Mouse (Mus musculus) embryo, embryonic 11.5 days (tissue): Measurements from ENCODE around the gene Npr1.

Experiments used
- DNase-seq: peaks from one replicate; pipeline ENCODE4 v3.0.0-alpha.2; 2012; ENCODE audit warnings: low read depth, low spot score

Gene Npr1

DNA sequence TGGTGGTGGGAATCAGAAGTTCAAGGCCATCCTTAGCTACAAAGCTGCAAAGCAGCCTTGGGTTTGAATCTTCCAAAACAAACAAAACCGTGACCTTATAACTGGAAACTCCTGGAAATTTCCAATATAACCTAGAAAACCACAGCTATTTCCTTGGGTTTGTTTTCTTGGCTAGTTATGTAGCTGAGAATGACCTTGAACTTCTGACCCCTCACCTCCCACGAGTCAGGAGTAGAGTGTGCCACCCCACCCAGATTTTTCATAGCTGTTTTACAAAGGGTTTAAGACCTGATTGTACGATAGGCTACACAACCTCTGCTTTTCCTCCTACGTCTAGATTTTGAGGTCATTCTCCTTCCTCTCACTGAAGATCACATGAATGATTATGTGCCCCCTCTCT is 28.5 kb downstream of the Npr1 start:
- no peak for DNase-seq

DNA sequence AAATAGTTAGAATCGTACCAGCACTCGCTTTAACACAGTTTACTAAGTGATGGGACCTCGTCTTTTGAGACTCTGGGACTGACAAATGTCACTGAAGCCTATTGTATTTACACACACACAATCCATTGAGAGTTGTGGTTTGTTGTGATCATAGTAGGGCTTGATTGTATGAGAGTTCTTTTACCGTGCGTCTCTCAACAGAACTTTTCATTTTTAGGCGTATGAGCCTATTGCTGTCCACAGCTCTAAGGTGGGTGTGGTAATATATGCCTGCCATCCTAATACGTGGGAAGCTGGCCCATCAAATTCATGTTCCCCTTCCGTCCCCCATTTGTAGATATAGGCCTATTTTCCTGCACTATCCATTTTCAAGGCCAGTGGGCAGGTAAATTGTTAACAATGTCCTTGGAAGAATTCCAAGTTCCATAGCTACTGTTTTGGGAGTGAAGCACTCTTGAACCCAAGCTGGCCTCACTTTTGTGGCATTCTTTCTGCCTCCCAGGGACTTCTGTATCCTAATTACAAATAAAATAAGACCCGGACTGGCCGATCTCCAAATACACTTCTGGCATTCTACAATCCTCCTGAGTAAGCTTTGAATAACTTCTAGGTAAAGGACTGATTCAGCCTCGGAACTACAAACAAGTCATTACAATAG is 31.5 kb downstream of the Npr1 start:
- no peak for DNase-seq

DNA sequence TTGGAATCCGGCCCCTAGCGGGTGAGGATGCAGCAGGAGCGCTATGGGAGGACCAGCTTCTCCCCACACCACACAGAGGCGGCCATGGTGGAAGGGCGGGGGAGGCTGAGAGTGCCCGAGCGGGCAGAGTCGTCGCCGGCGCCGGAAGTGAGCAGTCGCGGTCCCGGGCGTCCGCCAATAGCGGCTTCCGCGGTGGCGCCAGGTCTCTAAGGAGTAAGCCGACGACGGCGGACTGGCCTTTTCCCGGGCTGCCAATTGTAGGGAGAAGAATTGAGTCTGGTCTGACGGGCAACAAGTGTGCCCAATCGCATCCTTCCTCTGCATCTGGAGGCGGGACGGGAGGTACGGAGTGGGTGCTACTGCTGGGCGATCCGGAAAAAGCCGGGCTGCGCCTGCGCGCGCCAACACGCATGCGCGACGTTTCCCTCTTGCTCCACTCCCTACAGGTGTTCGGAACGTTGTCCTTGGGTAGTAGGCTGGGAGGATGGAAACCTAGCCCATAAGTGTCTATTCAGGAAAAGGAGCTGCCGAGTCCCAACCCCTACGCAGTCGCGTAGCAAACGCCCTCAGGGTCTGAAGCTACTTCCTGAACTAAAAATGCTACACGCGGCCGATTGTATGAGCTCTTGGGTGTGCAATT is 32.2 kb downstream of the Npr1 start, which contains the start of gene Ints3:
Gene Ints3, minus strand, starts transcription at position 242 of the 640 bp plus-strand sequence.
- peak; percentile 97 for DNase-seq

DNA sequence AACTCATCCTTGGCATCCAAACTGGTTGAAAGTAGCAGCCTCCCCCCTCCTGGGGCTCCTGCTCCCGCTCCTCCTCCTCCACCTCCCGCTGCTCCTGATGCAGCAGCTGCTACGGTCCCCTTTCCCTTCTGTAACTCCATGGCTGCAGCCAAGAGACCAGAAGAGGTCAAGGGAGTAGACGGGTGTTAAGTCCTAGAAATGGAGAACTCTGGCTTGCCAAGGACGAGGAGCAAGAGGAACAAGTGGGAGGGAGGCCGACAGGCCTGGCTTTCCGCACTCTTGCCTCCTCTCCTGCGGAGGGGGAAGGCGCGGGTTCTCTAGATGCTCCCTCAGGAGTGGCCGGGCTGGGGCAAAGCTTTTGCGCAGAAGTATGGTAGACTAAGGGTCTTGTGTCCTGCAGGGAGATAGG is 32.9 kb downstream of the Npr1 start:
- no peak for DNase-seq

DNA sequence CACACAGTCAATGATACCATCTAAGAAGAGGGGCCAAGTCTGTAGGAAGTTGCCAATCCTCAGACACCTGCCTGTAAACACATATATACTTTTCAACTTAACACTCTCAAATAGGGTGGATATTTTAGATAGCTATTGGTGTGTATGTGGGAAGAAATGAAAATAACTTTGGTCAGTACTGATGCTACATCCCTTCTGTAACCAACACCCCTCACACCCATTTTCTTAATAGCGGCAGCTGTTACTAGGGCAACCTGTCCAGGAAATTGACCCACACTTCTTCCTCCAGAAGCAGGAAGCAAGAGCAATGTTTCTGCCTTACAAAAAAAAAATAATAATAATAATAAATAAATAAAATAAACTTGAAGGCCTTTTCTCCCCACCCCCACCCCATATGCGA is 33.3 kb downstream of the Npr1 start:
- DNase-seq, result no peak

DNA sequence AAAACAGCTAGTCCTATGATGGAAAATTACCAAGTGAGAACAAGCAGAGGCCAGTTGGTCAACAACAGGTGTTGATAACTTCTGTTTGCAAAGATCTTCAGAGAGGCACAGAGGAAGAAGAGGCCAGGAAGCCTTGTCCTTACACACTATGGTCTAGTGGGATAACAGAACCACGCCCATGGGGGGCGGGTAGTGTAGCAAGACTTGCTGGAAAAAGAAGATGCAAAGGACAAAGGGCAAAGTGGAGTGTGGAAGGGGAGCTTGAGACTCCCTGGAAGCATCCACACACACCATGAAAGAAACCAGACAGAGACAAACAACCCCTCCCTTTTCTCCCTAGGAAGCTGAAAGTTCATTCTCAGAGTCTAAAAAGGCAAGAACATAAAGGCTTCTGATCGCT is 36.1 kb downstream of the Npr1 start:
- DNase-seq, result no peak

DNA sequence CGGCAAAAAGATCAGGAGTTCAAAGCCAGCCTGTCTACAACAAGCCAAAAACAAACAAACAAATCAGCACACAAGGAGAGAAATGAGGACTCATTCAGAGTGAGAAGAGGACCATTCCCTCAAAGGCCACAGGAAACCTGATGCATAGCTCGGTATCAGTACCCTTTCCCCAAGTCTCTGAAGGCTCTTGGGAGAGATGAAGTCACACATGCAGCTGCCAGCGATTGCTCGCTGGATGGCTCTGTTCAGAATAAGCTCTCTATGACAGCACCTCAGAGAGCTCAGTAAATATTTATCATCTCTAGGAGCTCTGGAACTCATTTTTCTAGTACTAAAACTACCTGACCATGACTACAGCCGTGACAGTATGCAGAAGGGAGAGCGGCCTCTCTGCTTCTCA is 37.5 kb downstream of the Npr1 start:
- no peak for DNase-seq

DNA sequence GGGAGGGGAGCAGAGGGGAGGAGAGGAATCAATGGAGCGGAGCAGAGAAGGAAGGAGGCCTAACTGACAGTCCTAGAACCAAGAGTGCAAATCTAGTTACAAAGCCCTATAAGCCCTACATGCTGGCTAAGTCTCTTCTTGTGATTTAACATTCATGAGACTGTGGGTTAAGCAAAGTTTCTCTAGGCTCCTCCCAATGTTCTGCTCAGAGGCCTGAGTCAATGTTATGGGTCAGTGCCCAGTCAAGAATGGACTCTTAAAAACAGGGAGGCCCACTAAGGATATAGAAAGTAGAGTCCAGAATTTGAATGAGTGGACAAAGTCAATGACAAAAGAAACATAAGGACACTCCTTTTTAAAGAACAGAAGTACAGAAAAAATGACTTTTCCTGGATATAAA is 38.1 kb downstream of the Npr1 start:
- DNase-seq, result no peak

DNA sequence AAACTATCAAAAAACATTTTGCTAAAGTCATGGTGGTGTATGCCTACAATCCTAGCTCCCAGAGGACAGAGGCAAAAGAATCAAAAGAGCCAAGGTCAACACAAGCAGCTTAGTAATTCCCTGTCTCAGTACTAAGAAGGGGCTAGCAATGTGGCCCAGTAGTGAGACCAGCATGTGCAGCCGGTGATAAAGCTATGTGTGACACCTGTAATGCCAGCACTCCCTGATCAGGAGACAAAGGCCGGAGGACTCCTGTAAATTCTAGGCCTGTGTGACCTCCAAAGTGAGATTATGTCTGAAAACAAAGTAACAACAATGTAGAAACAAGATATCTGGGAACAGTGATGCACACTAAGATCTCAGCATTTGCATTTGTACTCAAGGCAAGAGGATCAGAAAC is 40.2 kb downstream of the Npr1 start:
- no peak for DNase-seq

DNA sequence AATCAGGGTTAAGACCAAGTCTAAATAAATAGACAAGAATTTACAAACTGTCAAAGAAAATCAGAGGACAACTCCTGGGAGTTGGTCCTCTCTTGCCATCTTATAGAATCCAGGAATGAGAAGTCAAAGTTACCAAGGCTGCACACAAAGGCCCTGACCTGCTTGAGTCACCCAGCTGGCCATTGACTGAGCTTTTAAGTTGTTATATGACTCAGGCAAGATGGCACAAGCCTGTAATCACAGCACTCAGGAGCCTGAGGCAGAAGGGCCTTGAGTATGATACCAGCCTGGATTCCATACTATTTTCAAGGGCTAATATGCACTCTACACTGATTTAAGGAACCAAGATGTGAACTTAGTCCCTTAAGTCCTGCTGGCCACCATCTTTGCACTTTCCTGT is 42.1 kb downstream of the Npr1 start:
- no peak for DNase-seq

DNA sequence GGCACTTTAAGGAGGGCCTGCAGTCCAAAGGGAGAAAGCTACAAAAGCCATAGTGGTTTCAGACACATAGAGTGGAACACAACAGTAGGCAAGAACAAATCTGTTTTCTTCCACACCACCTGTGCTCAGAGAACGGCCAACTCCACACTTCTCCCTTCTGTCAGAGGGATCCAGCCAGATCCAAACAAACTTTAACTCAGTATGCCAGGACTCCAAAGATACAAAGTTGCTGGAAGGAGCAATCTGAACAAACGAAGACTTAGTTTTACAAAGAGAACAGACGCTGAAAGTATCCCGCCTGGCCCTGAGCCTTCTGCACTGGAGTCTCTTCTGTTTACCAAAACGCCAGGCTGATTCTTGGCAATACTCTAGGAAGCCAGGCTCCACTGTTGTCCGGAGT is 45.0 kb downstream of the Npr1 start:
- DNase-seq, result no peak

DNA sequence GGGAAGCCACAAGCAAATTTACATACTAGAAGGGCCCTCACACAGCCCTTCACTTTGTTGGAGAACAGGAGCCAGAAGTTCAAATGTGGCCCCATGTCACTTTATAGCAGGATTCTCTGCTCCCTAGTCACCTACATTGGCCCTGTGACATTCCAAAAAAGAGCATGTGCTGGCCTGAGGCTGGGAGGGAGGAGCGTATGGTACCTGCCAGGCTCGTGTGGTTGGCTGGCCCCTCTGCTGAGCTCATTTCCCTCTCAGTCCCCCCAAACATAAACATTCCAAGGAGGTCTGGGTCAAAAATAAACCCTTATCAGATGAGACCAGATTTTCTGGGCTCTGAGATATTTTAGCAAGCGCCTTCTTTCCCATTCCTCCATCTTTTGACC is 52.7 kb downstream of the Npr1 start:
- no peak for DNase-seq

DNA sequence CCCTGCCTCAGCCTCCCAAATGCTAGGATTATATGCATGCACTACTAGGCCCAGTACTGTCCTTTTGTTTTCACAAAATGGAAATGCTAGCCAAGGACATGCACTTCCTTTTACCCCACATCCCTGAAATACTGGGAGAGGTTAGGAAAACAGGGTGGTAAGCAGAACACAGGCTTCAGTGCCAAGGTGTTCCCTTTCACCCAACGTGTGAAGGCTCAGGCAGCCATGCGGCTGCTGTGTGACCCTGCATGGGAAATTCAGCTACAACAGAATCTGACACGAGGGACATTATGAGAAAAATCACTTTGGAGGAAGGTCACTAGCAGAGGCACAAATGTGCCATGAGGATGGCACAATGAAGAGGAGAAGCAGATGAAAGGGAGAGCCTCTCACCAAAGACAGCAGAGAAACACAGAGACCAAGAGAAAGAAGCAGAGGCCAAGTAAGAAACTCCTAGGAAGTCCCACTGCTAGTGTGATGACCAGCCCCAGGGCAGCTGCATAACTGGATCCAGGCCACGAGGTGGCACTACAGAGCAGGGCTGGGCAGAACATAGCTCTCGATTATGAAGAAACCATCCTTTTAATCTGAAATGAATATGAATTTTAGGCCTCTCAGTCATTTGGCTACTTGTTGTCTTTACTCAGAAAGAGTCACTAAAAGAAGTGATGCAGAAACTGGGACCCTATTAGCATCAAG is 53.2 kb downstream of the Npr1 start:
- DNase-seq, result peak; percentile 63

DNA sequence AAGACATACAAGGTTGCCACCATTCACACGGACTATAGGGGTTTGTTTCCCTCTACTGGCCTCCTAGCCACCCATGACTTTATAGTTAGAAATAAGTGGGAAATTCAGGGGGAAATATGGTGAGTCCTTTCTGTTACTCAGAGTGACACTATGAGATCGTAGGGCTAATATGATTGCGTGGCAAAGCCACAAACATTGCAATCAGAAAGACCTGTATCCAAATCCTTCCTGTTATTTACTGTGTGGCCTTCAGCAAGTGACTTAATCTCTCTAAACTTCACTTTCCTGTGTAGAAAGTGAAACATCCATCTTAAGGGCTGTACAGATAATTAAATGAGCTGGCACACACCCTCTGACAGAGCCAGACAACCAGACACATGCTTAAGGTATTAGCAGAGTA is 56.9 kb downstream of the Npr1 start:
- DNase-seq, result no peak

DNA sequence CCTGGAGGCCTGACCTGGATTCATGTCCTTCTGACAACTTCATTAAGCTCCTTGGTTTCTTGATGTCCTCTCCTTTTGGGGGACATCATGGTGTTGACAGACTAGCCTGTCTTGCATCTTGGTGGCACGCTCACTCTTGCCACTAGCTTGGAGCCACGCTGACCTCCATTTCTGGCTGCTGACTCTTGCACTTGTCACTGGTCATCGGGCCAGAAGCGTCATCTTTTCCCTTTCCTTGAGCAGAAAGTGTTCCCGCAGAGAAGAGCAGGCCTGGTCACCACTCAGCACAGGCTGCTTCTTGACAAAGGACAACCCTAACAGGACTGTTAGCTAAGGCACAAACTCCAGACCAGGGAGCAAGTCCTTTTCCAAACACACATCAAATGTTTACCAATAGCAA is 59.3 kb downstream of the Npr1 start:
- no peak for DNase-seq

DNA sequence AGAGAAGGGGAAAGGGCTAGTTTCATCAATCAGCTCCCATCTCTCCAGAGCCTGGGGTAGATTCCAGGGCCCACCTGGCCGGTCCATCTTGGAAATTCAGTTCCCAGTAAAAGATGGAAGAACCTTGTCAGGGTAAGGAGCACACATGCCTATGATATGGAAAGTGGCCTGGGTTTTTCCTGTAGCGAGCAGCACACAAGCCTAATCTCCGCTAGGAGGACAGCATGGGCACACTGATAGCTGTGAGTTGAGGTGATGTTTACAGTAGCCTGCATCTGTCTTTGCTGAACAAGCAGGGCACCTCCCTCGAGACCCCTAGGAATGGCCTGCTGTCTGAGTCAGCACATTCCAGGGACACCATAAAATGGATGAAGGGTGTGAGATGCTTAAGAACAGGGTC is 61.1 kb downstream of the Npr1 start:
- no peak for DNase-seq

DNA sequence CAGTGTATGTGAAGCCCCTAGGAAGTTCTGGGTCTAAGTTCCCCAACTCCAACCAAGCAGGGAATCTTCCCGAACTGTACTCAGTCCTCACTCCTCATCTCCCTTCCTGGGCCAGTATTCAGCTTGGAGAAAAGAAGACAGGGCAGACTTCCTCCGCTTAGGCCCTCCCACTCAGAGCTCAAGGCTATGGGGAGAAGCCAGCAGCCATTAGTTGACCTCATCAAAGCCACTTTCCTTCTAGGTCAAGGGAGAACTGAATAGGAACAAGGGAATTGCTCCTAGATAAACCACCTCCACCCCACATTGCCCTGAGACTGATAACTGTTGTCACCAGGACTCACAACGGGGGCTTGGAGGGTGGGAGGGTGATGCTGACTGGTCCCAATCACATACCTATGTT is 61.5 kb downstream of the Npr1 start:
- no peak for DNase-seq

DNA sequence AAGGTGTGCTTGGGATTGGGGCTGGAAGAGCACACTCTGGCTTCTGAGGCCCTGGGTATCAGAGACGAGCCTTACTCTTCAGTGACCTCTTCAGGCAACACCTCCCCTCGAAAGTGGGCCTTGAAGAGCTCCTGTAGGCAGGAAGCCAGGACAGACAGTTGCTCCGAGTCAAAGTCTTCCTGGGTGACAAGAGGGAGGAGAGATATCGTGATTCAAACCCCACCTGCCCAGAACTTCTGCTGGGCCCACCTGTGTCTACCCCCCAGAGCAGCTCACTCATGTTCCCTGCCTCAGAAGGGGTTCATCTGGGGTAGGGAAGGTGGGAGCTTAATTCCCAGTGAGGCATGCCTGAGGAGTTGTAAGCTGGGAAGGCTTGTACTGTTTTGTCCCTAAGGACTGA is 64.7 kb downstream of the Npr1 start:
- no peak for DNase-seq
